Mouse (Mus musculus) ES-E14 (cell line): Measurements from ENCODE around the gene Pnrc2.

Experiments
- MAFK ChIP-seq: IDR thresholded peaks from 2 replicates; pipeline ENCODE4 v1.6.1; 2014; ENCODE audit warnings: mild to moderate bottlenecking, low read depth, low read length, inconsistent platforms; ENCODE audit not compliant: insufficient read depth
- ZC3H11A ChIP-seq: IDR thresholded peaks from 2 replicates; pipeline ENCODE4 v1.6.1; 2012; ENCODE audit warnings: low read depth, mild to moderate bottlenecking, inconsistent platforms, low read length, borderline replicate concordance

DNA sequence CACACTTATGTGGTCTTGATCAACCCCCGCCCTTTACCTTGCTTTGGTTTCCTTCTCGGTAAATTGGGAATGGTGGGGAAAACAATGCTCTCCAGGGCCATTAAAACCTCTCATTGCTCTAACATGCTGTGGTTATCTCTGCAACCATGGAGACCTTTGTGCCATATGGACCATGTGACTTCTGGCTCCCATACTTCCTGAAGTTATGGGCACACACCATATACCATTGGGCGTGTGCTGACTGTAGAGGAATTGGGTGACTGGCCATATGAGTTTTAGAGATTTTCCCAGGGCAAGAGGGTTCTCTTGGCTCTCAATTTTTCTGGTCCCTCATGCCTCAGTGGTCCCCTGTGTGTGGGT is 45.6 kb upstream of the Pnrc2 start:
- no peak for TF ChIP-seq MAFK
- no peak for TF ChIP-seq ZC3H11A
